Mouse (Mus musculus) layer of hippocampus, adult 11-12 months (tissue): Measurements from ENCODE around the gene Neurod2.
A peak's percentile ranks its signal among the peaks of the same experiment; 100 is the strongest.

Experiments used
- DNase-seq: peaks from one replicate; pipeline ENCODE4 v3.0.0; 2022; ENCODE audit warnings: low spot score

Gene Neurod2

GRCm38 (mm10) chr11:98318421-98319116, 10.9 kb downstream of the Neurod2 start:
- DNase-seq: no peak

DNA sequence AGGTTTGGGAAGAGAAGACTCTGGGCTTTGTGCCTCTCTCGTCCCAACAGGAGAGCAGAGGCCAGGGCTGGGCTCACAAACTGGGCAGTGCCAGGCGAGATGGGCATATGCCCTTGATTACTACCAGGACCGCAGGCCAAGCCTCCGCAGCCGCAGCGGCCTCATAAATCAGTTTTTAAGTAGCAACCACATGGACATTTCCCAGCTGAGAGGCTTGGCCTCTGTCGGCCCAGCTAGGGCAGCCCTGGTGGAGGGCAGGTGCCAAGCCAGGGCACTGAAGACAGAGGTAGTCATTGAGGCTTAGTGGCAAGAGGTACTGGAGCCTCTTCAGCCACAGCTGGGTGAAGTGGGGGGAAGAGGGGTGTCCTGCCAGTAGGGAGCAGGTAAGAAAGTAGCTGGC, 12.0 kb downstream of the Neurod2 start:
- DNase-seq: no peak

DNA sequence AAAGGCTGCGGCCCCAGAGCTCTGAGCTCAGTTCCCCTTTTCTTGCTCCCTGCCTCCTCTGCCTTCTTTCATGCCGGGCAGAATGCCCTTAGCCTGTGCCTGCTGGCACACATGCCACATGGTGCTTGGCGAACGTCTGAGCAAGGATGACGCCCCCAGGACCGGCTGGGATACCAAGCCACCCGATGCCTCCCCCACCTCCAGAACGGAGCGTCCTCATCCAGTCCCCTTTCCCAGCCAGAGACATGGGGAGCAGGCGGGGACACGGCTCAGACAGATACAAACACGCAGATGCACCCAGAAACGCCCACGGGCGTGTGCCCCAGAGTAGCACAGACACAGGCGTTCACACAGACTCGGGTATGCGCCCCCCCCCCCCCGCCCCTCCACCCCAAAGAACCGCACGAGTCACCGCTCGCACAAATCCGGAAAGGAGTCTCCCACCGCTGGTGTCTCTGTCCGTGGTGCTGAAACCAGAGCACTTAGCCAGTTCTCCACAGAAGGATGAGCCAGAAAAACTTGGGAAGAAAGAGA, 15.6 kb downstream of the Neurod2 start:
- peak; percentile 85 for DNase-seq

DNA sequence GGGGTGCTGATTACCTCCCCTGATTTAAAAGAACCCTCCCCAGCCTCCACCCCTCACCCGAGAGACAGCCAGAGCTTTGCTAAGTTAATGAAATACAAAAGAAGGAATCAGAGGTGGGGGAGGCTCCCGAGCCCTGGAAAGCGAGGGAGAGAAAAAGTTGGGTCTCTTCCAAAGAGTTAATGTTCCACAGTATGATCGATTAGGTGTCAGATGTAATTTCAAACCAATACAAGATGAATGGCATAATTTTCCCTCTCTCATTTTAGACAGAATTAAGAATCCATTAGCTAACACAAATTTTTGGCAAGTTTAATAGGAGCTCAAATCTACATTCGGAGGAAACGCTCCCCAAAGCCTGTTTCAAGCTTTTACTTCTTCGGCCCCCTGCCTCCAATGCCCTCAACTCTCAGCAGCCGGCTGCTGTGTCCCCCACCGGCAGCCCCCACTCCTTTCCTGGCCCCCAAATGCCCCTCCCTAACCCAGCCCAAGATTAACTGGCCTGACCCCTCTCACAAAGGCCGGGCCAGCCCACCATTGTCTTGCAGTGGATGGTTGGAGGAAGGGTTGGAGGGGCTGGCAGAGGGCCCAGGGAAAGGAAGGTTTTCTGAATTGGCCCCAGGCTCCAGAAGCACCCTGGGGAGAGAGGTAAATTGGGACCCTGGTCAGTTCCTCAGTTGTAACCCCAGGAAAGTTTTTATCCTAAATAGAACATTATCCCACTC, 30.8 kb downstream of the Neurod2 start:
- DNase-seq: no peak

GRCm38 (mm10) chr11:98297778-98298177, 31.7 kb downstream of the Neurod2 start:
- DNase-seq: no peak

DNA sequence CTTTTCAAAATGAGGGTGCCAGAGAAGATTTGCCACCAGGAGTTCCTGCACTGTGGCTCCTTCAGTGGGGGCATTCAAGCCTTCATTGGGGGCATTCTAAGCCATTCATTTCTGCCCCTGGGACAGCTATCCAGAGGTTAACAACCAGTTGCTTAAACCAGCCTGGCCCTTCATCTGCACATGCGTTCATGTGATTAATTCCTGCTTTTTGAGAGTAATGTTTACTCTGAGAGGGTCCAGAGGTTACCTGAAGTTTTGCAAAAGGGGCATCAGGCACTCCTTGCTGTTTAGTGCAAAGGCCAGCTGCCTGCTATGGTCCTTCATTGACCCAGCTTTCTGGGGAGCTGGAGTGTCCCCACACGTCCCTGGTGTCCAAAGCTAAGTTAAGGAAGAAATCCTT, 32.5 kb downstream of the Neurod2 start:
- no peak for DNase-seq

- DNase-seq: peak; percentile 57
Observed at GRCm38 (mm10) chr11:98296277-98296676, 33.2 kb downstream of the Neurod2 start.

DNA sequence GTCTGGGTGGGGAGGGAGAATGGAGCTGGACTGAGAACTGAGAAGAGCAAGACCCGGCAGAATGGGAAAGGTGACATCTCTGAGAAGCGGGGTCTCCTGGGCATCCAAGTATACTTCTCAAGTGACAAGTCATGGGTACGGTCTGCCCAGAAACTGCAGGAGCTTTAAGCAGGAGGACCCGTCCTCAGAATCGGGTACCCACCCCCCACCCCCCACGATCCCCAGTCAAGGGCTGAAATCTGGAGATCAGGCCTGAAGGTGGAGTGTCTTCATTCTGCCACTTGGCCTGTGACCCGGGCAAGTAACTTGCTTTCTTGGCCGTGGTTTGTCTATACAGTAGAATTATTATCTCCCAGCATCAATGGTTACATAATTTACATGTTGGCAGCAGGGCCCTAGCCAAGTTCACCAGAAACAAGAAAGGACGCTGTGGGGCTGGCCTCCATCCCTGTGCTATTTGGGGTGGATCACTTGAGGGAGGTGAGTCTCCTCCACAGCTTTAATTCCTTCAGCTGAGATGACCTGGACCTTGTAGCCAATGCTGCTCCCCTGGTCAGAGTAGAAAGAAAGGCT, 34.3 kb downstream of the Neurod2 start:
- no peak for DNase-seq

GRCm38 (mm10) chr11:98294188-98295012, 35.0 kb downstream of the Neurod2 start:
- peak; percentile 75 for DNase-seq

- DNase-seq: no peak
Observed at GRCm38 (mm10) chr11:98293070-98293469, 36.4 kb downstream of the Neurod2 start.

DNA sequence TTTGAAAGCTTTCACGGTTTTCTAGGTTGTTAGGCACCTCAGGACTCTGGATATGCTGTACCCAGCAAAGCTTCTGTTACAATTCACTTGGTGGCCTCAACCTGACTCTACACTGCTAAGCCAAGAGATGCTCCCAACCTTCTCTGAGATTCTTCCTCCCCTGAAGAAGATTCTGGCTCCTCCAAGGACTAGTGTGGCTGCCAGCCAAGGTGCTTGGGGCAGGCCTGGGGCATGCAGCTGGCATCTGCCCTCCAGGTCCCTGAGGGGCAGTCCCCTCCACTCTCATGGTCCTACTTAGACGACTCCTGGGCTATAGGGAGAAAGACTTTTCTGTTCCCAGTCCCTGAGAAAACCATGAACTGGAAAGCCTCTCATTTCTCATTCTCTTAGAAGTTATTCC, 38.5 kb downstream of the Neurod2 start:
- no peak for DNase-seq

DNA sequence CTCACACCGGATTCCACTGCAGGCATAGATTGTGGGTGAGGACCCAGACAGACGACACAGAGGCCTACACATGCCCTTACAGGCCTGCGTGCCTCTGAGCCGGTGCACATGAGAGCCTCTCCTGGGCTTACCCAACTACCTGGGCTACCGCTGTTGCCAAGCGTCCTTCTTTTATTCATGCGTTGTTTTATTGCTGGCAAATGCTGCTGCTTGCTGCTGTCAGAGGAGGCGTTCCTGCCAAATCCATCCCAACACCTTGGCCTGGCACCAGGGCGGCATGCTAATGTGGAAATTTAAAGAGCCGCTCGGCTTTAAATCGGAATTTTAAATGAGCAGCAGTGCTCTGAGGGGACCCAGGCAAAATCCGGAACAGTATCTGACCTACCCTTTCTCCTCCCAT, 39.6 kb downstream of the Neurod2 start:
- no peak for DNase-seq

- DNase-seq: no peak
Observed at GRCm38 (mm10) chr11:98287961-98288360, 41.5 kb downstream of the Neurod2 start.

DNA sequence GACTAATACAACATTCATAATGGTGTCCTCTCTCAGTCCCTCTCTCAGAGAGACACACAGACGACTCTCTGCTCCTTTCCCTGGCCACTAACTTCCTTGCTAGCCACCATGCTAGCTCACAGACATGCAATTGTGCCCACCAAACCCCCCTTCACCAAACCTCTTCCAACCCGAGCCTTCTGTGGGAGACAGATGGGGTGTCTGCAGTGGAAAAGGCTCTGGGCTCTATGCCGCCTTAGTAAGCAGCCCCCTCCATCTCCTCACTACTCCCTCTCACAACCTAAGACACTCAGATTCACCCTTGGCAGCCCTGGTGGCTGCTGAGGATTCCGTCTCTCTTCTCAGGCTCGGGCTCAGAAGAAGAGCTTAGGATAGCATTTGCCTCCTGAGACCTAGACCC, 41.9 kb downstream of the Neurod2 start:
- DNase-seq: no peak

DNA sequence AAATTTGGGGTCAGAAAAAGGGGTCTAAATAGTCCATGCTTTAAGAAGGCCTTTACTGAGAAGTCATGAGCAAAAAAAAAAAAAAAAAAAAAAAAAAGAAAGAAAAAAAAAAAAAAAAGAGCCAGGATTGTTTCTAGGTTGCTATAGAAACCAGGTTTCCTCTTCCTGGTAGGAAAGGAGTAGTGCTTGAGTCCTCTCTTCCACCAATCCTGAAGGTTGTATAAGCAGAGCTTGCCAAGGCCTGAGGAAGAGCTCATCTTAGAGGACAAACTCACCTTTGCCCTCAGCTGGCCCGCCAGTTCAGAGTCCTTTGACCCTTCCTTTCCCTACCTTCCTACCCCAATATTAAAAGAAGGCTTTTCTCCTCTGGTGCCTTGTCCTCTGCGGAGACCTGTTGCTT, 44.1 kb downstream of the Neurod2 start:
- no peak for DNase-seq

GRCm38 (mm10) chr11:98284230-98284629, 45.2 kb downstream of the Neurod2 start:
- no peak for DNase-seq

DNA sequence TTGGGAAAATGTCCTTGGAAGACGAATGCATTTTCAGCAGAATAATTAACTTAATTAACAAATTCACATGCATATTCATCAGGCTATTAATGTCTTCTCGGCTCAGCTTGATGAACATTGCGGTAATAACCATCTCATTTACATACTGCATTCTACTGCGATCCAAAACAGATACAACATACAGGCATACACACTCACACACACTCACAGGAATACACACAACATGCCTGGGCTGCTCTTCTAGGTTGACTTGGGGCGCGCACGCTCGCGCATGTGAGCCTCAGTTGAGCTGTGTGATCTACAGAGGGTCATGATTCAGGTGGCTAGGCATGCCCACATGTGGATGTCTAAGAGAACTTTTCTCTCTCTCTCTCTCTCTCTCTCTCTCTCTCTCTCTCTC, 45.7 kb downstream of the Neurod2 start:
- DNase-seq: no peak
